Mouse (Mus musculus): ENCODE data around the gene Gm21996.
"Not testable (repeated sequence)": the region's sequence is repeated elsewhere in the genome, so short reads cannot be mapped to it uniquely, and the experiment has no call there.

Gm21996 gene

GRCm38 (mm10) chrY:89745432-89745831 lies at the start of gene Gm21996:
Gm21996 (minus strand) TSS chrY:89745532.
- DNase-seq (ENCODE audit: low read depth, low spot score); H3K27me3 ChIP-seq (ENCODE audit: control insufficient read depth, insufficient read depth, low read length, poor library complexity, severe bottlenecking); H3K36me3 ChIP-seq (ENCODE audit: control insufficient read depth, insufficient read depth, low read length, poor library complexity, severe bottlenecking): not testable (repeated sequence)

Measured in splenic B cell, adult 2 months (primary cell).